Mouse (Mus musculus): ENCODE data around the gene Prdm1.

Prdm1 gene

GRCm38 (mm10) chr10:44420211-44420610 lies 108.1 kb downstream of the Prdm1 start:
- no peak for DNase-seq (ENCODE audit: low spot score in 2 of 2)

- no peak for DNase-seq (ENCODE audit: low spot score in 2 of 2)
These were observed 109.4 kb downstream of the Prdm1 start for GRCm38 (mm10) chr10:44418901-44419300.

GRCm38 (mm10) chr10:44415576-44415975 lies 112.7 kb downstream of the Prdm1 start:
- no peak for DNase-seq (ENCODE audit: low spot score in 2 of 2)

GRCm38 (mm10) chr10:44409958-44410357 lies 118.3 kb downstream of the Prdm1 start:
- DNase-seq (ENCODE audit: low spot score in 2 of 2), result no peak

- DNase-seq (ENCODE audit: low spot score in 2 of 2), result no peak
These were observed 119.2 kb downstream of the Prdm1 start for GRCm38 (mm10) chr10:44409054-44409453.

GRCm38 (mm10) chr10:44403415-44403814 lies 124.9 kb downstream of the Prdm1 start:
- DNase-seq (ENCODE audit: low spot score in 2 of 2), result no peak

- DNase-seq (ENCODE audit: low spot score in 2 of 2), result no peak
These were observed 126.7 kb downstream of the Prdm1 start for GRCm38 (mm10) chr10:44401600-44401999.

- no peak for DNase-seq (ENCODE audit: low spot score in 2 of 2)
These were observed 127.7 kb downstream of the Prdm1 start for GRCm38 (mm10) chr10:44400602-44401001.

GRCm38 (mm10) chr10:44400119-44400518 lies 128.2 kb downstream of the Prdm1 start:
- DNase-seq (ENCODE audit: low spot score in 2 of 2), result no peak

GRCm38 (mm10) chr10:44392855-44393254 lies 135.4 kb downstream of the Prdm1 start:
- DNase-seq (ENCODE audit: low spot score in 2 of 2), result no peak

- no peak for DNase-seq (ENCODE audit: low spot score in 2 of 2)
These were observed 136.6 kb downstream of the Prdm1 start for GRCm38 (mm10) chr10:44391509-44392290.

- DNase-seq (ENCODE audit: low spot score in 2 of 2), result no peak
These were observed 138.0 kb downstream of the Prdm1 start for GRCm38 (mm10) chr10:44390286-44390685.

- DNase-seq (ENCODE audit: low spot score in 2 of 2), result no peak
These were observed 139.5 kb downstream of the Prdm1 start for GRCm38 (mm10) chr10:44388706-44389233.
